Mouse (Mus musculus) neural tube, embryonic 10.5 days (tissue): Measurements from ENCODE around the gene P4ha2.

ENCODE experiments used
- DNase-seq: peaks from one replicate; pipeline ENCODE4 v3.0.0-alpha.2; 2017; ENCODE audit warnings: low spot score; ENCODE audit errors: extremely low spot score

Gene P4ha2

DNA sequence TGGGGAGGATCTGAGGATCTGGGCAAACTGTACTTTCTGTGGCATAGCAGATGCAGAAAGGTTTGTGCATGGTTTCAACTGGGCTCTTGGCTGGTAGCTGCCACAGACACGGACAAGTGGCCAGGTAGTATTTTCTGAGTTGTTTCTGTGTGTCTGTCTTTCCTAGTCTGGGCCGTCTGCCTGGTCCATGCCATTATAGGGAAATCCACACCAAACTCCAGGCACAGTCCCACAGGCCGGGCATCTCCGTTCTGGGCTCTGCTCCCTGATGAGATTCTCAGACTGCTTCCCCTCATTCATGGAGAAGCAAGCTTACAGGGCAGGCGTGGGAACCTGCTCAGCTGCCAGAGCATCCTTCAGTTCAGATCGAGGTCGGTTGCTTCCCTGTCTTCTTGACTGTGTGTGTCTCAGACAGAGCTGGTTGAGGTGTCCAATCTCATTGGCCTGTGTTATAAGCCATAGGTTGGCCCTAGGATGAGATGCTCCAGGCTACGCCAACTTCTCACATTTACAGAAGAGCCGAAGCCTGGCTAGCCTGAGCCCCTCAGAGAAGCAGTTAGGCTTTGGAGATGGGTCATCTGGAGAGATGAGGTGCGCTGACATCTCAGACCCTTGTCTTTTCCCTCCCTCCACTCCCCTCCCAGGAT, at the start of gene P4ha2:
P4ha2 (plus strand) TSS at position 51 of the 647 bp plus-strand sequence.
- peak; percentile 39 for DNase-seq

DNA sequence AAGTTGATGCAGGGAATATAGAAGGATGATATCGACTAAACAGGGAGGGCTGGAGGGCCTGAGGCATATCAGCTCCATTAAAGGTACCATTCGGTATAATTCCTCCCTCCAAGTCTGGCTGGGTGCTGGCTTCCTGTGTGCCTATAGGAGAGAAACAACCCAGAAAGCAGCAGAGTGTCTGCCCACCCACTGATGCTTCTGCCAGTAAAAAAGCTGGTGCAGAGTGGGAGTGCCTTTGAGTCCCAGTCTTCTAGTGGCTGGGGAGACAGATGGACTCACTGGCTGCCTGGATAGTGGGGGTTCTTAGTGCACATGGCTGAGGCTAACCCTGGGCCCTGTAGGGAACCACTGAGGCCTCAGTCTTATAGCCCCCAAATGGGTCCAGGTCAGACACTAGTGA, 49.7 kb upstream of the P4ha2 start:
- no peak for DNase-seq

DNA sequence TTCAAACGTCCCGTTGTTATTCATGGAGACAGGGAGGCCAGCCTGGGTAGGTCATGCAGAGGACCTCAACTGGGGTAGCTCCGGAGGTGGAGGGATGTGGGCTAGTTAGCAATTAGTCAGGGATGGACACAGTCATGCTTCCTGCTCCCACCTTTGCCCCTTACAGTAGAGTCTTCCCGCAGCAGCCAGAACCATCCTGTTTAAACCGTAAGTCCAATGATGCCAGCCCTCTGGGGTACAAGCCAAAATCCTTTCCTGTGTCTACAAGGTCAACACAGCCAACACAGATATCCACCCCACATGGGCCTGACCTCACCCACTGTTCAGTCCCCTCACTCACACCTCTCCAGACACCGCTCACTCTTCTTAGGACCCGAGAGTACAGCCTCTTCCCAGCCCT, 48.7 kb upstream of the P4ha2 start:
- no peak for DNase-seq

DNA sequence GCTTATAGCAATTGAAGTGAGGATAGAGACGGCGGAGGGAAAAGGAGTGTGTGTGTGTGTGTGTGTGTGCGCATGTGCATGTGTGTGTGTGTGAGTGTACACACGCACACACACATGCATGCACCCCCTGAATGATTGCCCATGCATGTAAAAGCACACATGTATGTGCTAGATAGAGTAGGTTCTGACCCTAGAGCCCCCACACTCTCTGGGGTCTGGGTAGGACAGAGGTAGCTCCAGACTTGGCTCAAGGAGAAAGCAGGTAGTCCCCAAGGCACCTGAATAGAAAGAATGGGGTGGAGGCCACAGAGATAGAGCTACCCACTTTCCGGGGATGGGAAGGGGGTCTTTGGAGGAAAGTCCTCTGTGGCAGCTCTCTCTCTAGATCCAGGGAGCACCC, 47.8 kb upstream of the P4ha2 start:
- DNase-seq, result no peak

DNA sequence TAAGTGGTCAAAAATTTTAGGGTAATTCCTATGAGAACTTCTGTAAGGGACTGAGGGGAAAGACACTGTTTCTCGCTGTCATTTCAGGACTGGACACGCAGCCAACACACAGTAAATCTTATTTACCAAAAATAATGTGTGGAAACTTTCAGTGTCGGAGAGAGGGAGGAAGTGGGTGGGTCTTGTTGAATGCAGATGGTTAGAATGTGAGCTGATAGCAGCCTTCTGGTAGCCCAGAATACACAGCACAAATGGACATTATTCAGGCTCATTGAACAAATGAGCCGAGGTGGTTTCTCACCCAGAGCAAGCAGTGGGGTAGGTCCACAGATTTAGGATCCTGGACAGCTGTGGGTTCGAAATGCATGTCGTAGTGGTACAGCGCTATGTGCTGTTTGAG, 46.8 kb upstream of the P4ha2 start:
- no peak for DNase-seq

DNA sequence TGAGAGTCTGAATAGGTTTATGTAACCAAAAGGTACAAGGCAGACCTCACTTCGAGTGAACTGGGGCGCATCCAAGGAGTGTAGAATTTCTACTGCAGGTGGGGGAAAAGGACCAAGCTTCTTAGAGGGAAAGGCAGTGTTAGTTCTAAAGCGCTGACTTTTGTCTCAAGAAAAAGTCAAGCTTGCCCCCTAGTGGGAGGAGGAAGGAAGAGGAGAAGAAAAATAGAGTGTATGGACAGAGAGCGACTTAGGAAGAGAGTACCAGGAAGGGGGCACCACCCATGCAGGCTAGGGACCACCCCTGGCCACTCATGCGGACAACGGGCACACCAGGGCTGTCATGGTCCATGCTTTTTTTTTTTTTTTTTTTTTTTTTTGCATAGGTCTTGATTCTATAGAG, 45.6 kb upstream of the P4ha2 start:
- no peak for DNase-seq

DNA sequence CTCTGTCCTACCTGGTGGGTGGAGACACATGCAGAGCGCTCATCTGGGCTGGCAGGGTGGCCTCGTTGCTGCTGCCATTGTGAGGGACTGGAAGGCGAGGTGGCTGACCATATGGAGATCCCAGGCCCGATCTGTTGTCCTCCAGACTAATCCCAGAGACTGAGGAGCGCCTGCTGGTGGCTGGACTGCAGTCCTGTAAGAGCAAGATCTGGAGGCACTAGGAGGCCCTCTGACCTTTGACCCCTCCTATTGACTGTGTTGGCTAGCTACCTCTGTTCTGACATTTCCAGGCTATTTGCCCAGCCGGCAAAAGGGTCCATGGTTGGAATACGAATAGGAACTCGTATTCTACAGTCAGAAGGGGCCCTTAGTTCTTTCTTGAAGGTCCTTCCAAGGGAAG, 43.8 kb upstream of the P4ha2 start:
- peak; percentile 50 for DNase-seq

DNA sequence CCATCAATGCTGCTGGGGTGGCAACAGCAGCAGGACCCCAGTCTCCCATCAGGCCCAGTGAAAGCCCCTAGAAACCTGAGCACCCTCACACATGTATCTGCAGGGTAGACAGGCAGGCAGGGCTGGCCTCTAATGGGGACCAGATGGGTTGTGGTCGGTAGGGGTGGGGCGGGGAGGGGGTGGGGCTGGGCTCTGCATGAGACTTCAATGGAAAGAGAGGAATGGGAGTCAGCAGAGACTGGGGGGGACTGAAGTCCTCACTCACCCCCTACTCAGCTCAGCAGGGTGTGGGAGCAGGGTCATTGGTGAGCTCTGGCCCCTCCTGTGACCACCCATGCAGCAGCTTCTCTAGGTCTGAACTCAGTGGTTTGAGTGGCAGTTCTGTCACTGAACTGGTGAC, 42.5 kb upstream of the P4ha2 start:
- peak; percentile 62 for DNase-seq

DNA sequence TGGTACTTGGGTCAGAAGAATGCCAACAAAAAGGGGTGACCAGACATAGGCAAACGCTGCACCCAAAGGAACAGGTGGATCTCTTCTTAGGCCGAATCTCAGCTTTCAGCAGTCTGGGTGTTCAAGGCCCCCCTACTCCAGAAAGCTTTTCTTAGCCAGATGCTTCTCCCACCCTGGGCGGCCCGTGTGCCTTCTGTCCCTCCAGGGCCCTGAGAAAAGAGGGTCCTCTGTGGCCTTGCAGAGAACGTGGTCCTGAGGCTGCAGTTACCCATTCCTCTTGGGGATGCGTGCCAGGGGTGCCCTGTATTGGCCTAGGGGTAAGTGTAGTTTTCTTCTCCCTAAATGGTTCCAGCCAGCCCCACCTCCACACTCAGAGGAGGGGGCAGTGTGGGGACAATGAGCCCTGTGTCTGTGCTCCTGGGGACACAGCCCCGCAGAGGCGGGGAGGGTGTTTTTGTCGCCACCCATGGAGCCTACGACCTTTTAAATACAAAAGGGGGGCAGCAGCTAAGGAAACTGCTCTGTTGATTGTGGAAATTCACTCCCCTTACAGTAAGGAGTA, 41.8 kb upstream of the P4ha2 start:
- no peak for DNase-seq

DNA sequence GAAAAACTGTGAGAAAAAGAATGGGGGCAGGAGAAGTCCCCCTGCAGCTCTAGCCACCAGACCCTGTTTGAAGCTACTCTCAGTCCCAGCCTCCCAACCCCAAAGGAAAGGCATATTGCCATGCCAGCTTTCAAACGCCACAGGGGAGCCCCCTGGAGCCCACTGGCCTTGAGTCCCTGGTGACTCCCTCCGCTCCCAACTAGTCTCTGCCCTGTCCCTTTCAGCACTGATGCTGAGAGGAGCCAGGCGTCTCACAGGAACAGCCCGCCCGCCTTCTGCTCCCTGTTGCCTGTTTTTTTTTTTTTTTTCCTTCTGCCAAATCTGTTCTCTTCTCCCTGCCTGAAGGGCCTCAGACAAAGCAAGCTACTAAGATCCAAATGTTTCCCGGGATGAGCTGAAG, 41.3 kb upstream of the P4ha2 start:
- no peak for DNase-seq

DNA sequence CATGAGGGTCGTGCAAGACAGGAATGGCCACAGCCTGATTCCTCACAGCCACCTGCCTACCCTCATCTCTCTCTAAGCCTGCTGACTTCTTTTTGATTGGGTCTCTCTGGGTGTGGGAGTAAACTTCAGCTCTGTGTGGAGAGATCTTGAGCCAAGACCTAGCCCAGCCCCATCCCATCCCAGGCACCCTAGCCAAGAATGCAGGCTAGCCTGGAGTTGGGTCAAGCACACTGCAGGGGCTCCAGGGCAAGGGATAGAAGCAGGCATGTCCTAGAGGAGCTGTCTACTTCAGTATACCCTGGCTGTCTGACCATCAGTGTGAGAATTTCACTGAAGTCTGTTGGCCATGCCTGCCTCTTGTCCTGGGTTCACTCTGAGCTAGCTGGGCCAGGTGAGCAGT, 40.4 kb upstream of the P4ha2 start:
- no peak for DNase-seq

DNA sequence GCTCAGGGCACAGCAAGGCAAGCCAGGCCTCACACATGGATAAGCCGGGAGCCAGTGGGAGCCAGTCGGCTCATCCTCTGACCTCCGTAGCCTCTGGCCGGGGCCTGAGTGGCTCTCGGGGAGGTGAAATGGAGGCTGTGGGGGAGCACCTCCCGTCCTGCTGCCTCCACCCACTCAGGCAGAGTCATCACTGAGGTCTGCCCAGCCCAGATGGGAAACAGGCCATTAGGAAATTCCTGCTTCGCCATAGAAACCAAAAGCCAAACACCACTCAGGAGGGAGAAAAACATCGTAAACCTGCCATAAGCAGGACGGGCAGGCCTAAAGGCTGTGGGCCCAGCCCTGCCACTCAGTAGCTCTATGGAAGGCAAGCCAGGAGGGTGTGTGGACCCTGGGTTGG, 39.6 kb upstream of the P4ha2 start:
- DNase-seq, result peak; percentile 55

DNA sequence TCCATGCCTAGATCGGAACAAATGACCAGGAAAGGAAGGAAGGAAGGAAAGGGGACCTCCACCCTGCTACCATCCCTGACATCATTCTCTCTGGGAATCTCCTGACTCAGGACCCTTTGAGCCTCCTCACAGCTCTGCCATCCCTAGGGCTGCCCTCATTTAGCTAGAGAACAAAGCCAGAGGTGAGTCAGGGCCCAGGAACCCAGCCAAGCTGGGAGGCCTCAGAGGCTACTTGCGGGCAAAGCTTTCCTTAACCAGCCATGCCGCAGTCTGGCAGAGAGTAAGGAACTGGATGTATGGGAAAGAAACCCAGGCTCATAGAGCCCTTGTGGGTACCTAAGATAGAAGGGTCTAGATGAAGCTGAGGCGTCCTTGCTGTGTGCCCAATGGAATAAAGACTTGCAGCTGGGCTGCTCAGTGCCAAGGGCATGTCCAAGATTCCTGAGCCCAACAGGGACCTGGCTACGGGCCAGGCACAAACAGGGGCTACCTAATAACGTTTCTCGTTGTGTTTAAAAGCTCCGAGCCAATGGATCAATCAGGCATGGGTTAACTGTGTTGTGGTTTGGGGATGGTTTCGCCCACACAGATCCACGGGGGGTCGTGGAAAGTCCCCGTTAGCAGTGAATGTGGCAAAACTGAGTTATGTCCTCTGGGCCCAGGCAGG, 37.7 kb upstream of the P4ha2 start:
- DNase-seq, result no peak

DNA sequence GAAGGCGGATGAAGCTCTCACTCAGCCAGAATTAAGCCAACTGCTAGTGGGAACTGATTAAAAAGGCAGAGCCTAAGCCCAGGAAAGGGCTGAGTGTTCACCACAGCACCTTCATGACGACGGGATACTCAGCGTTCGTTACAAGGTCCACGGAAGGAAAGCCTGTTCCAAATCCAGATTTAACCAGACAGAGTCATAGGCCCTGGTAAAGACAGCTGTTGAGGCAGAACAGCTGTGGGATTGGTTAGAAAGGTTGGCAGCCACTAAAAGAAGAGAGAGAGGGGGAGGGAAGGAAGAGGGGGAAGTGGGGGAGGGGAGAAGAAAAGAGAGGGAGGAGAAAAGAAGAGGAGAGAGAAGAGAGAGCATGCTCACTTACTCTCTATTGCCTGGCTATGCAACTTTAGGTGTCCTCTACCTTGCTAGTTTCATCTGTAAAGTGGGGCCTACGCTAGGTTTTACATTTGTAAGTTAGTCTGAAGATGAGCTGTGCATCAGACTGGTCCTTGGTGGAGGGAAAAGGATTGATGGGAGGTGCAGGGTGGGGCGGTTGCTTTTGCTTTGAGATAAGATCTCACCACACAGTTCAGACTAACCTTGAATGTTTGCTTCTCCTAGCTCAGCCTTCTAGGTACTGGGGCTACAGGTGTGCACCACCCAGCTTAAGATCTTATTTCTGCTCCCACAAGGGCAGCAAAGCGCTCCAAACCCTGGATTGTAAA, 37.0 kb upstream of the P4ha2 start:
- no peak for DNase-seq

DNA sequence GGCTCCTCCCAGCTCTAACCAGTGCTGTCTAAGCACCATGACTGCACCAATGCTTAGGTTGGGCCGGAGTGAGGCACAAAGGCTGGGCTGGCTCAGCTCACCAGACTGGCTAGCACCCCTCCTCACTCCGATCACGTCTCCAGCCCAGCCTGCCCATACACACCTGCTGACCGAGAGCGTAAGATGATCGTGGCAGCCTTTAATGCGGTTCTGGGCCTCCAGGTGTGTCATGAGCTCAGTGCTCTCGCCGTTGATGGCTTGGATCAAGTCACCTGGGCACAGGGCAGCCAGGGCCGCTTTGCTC, 36.5 kb upstream of the P4ha2 start:
- no peak for DNase-seq

DNA sequence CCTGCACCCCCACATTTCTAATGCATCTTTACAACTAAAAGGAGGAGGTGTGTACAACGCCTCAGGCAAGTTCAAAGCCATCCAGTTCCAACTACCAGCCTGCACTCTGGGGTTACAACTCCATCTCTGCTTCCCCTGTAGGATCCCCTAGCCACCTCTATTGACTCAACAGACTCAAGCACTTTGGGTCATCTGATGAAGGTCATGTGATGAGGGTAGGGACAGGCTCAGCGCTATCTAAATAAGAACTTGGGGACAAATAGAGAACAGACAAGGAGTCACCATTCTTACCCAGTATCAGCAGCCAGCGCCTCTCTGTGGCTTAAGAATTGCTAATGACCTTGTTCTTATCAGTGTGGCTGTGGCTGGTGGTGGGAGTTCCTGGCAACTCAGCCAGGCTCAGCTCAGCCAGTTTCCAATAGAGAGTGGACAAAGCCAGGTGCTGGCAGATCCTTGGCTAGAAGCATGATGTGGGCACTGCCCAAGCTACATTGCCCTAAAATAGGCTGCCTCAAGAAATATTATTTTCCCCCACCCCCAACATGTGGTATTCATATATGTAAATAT, 35.4 kb upstream of the P4ha2 start:
- DNase-seq, result no peak

DNA sequence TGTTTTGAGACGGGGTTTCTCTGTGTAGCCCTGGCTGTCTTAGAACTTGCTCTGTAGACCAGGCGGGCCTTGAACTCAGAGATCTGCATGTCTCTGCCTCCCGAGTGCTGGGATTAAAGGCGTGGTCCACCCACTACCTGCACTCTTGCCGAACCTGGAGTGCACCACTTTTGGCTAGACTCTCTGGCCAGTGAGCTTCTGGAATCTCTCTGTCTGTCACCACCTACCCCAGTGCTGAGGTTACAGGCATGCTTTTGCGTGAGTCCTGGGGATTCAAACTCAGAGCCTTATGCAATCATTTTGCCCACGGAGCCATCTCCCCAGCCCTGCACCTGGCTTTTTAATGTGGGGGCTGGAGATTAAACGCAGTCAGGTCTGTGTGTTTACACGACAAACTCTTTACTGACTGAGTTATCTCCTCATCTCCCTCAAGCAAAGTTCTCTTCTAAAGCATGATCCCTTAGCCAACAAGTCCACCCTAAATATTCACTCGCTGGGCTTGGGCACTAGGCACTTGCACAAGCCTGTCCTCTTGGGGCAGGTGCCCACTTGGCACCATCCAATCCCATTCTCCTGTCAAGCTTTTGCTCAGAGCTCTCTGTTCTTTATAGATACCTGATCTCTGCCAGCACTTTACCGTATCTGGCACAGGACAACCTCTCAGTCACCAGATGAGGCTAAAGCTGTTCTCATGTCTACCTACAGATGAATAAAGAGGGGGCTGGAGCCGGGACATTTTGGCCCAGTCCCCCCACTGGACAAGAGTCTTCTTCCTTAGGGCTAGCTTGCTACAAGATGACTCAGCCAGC, 34.6 kb upstream of the P4ha2 start:
- no peak for DNase-seq

DNA sequence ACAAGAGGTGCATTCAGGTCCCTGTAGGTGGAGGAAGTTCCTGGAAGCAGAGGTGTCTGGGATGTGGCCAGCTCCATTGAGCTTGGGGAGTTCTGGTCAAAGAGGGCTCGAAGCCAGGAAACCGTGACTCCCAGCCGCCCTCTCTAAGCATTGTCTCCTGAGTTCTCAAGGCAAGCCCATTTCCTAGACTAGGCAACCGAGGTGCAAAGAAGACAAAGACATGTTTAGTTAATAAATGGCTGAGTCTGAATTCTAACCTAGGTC, 34.0 kb upstream of the P4ha2 start:
- DNase-seq, result no peak

DNA sequence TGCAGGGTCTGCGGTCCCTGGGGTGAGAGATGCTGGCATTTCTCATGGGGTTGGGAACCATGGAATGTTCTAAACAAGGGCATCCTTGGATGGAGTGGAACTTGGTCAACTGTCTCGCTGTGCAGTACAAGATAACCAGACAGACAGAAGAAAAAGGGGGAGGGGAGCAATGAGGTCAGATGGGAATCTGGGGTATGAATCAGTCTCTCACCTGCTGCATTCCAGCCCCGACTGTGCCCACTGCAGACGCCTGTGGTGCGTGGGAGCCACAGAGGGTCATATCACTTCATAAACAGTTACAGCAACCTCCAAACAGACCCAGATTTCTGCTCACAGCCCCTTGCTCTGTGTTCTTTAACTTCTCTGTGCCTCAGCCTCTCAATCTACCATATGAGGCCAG, 33.5 kb upstream of the P4ha2 start:
- no peak for DNase-seq

DNA sequence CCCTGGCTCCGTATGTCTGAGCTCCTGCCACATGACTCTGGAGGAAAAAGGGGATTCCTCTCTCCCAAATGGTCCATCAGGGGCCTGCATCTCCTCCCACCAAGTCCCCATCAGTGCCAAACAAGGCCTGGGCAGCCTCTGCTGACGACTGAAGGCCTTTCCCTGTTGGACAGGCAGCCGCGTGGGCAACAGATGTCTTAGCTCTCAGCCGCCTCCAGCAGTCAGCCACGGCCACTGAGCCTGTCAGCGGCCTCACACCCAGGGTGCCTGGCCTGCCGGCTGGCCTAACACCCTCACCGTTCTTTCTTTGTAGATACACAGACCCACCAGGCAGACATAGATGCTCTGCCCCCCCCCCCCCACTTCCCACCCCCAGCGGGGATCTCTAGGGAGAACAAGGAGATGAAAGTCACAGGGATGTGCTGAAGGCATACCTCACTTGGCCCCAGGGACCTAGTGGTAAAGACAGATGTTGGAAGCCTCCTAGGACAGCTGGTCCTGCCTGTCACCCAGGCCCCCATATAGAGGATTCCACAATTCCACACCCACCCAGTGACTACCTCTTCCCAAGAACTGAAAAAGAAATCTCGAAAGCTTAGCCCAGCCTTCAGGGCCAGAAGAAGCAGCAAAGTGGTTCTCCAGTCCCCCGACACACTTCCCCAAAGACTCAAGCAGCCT, 32.4 kb upstream of the P4ha2 start:
- DNase-seq, result peak; percentile 67

DNA sequence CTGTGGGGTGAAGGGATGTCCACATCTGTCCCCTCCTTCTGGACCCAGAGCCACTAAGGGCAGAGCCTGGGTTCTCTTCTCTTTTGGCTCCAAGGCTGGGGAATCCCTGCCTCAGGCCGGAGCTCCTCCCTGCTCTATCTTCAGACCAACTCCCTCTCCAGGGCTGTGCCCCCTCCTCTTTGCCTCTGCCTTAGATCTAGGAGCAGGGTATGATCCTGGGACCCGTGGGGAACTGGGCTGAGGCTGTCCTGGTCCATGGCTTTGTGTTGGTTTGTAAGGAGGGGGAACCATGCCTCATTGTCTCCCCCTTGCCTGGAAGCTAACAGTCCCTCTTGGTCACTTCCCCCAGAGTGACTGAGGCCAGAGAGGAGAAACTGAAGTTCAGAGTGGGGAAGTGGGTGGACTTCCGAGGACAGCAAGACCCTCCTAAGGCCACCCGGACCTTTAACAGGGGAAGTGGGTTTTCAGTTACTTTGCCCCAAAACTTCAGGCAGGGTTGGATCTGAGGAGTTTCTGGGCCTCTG, 31.8 kb upstream of the P4ha2 start:
- peak; percentile 33 for DNase-seq
